Mouse (Mus musculus): Measurements from ENCODE around the gene Gm10644.

Gene Gm10644

DNA sequence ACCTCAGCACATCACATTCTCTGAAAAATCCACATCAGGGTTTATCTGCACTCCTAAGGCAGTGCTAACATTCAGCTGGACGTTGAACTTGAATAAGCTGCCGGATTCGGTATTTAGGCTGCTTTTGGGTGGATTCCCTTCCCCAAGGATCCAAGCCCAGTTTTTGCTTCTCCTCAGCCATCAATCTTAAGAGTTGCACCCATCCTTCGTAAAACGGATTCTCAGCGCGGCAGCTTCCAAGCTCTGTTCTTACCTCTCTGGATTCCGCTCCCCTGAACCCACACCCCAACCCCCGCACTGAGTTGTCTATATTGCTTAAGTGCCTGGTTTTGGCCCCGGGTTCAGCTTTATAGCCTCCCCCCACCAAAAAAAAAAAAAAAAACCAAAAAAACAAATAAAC is 56.5 kb downstream of the Gm10644 start:
- no peak for DNase-seq (ENCODE audit: low spot score in 2 of 2)

DNA sequence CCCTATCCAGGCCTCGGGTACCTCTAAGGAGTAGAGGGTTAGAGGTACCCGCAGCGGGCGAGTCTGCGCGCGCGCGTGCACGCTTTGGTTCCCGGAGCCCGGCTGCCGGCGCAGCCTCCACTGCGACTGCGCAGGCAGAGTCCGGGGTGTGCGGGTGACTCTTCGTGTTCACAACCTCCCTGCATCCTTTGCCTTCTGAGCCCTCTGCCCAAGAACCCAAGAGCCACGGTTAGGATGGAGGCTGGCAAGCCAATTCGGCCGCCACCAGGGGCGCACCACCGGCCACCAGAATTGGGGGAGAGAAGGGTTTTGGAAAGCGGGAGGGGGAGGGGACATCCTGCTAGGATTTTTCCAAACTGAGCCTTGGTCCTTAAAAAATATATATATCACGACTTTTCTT is 57.8 kb downstream of the Gm10644 start:
- no peak for DNase-seq (ENCODE audit: low spot score in 2 of 2)

GRCm38 (mm10) chr8:83896461-83896860 is 58.5 kb downstream of the Gm10644 start:
- no peak for DNase-seq (ENCODE audit: low spot score in 2 of 2)

- DNase-seq (ENCODE audit: low spot score in 2 of 2) = no peak
Measured at GRCm38 (mm10) chr8:83895894-83896293, 59.1 kb downstream of the Gm10644 start.

DNA sequence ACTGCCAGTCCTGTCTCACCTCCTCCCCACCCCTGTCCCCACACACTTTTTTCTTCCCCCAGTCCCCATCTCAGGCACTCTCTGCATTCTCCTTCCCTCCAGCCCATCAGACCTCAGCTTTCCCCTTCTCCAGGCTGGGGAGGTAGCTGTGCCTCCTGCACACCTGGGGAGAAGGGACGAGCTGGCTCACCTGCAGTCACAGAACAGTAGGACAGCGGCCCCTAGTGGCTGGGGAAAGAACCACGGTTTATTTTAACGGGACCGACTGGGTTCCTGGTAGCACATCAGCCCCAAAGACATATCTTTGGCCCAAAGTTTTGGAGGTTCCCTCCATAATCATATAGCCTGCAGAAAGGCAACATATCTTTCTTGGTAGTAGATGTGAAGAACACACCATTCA is 61.1 kb downstream of the Gm10644 start:
- peak; percentile 77 to 78 for DNase-seq (ENCODE audit: low spot score in 2 of 2)

GRCm38 (mm10) chr8:83892061-83892460 is 62.9 kb downstream of the Gm10644 start:
- DNase-seq (ENCODE audit: low spot score in 2 of 2) = no peak

DNA sequence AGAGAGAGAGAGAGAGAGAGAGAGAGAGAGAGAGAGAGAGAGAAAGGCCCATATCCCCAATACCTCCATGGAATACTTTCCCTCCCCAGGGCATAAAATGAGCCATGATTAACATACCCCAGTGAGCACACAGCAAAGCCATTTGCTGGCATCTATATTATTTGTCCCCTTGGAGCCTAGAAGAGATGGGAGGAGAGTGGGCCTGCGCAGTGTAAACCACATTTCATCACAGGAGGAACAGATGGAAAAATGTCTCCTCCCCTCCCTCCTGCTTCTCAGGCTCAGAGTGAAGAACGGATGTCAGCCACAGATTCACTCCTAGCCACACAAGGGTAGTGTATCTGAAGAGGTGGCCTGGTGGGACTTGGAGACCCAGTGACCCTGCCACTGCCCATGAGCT is 66.6 kb downstream of the Gm10644 start:
- DNase-seq (ENCODE audit: low spot score in 2 of 2) = no peak
